Mouse (Mus musculus): Measurements from ENCODE around the gene Gm49320. TPM values are rescaled to one million over a fixed set of nuclear protein-coding genes. Genes with fewer than 3 reads are reported as not detected.
A peak's percentile ranks its signal among the peaks of the same experiment; 100 is the strongest.

Gene Gm49320
- total and polyA plus RNA-seq, 2 experiments from 2014 or later = 0.74 TPM; not detected in 1

DNA sequence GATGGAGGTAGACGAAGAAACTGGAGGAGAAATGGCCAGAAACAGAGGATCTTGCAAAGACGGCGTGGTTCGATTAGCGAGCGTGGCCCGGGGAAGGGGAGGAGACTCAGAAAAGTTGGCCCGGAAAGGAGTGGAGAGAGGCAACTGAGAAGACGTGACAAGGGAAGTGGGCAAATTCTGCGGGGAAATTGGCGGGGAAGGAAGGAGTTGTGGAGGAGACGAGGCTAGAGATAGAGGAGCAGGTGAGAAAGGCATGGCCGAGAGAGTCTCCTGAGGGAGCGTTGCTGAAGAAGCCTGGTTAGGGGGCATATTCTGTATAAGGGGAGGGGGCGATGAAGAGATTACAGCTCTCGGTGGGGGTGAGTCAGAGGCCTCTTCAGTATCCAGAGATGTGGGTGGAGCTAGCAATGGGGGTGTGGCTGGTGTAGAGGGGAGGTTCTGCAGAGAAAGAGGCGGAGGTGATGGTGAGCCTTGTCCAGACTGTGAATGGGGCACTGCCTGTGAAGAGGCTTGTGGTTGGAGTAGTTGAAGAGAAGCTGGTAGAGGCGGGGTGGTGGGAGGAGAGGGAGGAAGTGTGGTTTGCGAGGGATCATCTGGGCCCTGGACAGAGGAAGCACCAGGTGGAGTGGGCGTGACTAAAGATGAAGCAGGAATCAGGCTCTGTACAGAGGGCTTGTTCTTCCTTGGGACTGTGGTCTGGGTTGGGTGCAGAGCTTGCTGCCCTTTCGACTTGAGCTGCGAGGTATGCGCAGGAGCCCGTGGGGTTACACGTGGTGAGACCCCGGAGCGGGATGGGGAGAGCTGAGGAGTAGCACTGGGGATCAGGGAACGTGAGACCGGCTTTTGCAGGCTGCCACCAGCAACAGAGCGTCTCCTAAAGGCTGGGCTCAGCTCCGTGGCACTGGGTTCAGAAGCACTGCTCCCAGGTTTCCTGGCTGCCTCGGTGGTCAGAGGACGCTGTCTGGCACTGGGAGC is 24.4 kb upstream of the Gm49320 start:
- H3K27ac ChIP-seq = peak overlapping the region; percentile 49; the same call in 1 of the 2 replicates
- 18% methylated on average over 33 of the region's 33 CpGs for WGBS
- H3K9me3 ChIP-seq (ENCODE audit: low read length) = no peaks in the 10 kb centered on the region
- peak overlapping the region; percentile 86 for H3K4me2 ChIP-seq (ENCODE audit: low read depth, low read length)
- ATAC-seq (0 out of 2 replicates have a peak, but pooled peaks have one; percentile 1), DNase-seq (ENCODE audit: low spot score) (peak; percentile 35)
- no peak for TF ChIP-seq CTCF (IDR thresholded peaks at IDR 0.05; ENCODE audit: low read depth)
- peaks cover 22% of the 10 kb centered on the region for H3K4me1 ChIP-seq (ENCODE audit: insufficient read depth, low read length)
- no peaks in the 10 kb centered on the region for H3K27me3 ChIP-seq (ENCODE audit: insufficient read depth, low read length)
- H3K4me3 ChIP-seq (ENCODE audit: low read length) = peak overlapping the region; percentile 43
- H3K36me3 ChIP-seq (ENCODE audit: insufficient read depth, low read length) = peaks cover 7% of the 10 kb centered on the region; the same call in 1 of the 2 replicates
- H3K9ac ChIP-seq (replicated peaks; ENCODE audit: low read length) = no peak overlapping the region; the same call in 1 of the 2 replicates

DNA sequence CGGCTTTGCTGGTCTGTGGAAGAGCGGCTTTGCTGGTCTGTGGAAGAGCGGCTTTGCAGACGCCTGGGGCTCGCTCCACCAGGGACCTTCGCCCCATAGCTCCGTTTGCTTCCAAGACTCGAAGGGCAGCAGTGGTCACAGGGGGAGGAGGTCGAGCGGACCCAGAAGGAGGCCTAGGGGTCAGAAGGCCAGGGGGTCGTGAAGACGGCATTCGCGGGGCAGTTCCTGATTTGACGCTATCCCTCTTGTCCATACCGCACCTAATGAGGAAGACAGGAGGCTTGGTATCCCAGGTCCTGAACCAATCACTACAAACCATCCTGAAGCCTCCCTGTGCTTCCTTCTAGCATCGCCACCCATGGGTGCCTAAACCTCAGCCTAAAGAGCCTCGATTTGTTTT is 22.4 kb upstream of the Gm49320 start:
- DNase-seq (ENCODE audit: low spot score) (no peak), ATAC-seq (peak; percentile 1; the same call in 1 of the 2 replicates)
- WGBS = 5% methylated on average over 18 of the region's 18 CpGs
- peaks cover 22% of the 10 kb centered on the region for H3K4me1 ChIP-seq (ENCODE audit: insufficient read depth, low read length)
- peak overlapping the region; percentile 95 for H3K27ac ChIP-seq
- peak overlapping the region; percentile 81 for H3K4me2 ChIP-seq (ENCODE audit: low read depth, low read length)
- no peaks in the 10 kb centered on the region for H3K9me3 ChIP-seq (ENCODE audit: low read length)
- H3K4me3 ChIP-seq (ENCODE audit: low read length) = peak overlapping the region; percentile 68
- H3K36me3 ChIP-seq (ENCODE audit: insufficient read depth, low read length) = no peaks in the 10 kb centered on the region; the same call in 1 of the 2 replicates
- peak overlapping the region; percentile 86 for H3K9ac ChIP-seq (replicated peaks; ENCODE audit: low read length)
- H3K27me3 ChIP-seq (ENCODE audit: insufficient read depth, low read length) = no peaks in the 10 kb centered on the region
- no peak for TF ChIP-seq CTCF (IDR thresholded peaks at IDR 0.05; ENCODE audit: low read depth)

DNA sequence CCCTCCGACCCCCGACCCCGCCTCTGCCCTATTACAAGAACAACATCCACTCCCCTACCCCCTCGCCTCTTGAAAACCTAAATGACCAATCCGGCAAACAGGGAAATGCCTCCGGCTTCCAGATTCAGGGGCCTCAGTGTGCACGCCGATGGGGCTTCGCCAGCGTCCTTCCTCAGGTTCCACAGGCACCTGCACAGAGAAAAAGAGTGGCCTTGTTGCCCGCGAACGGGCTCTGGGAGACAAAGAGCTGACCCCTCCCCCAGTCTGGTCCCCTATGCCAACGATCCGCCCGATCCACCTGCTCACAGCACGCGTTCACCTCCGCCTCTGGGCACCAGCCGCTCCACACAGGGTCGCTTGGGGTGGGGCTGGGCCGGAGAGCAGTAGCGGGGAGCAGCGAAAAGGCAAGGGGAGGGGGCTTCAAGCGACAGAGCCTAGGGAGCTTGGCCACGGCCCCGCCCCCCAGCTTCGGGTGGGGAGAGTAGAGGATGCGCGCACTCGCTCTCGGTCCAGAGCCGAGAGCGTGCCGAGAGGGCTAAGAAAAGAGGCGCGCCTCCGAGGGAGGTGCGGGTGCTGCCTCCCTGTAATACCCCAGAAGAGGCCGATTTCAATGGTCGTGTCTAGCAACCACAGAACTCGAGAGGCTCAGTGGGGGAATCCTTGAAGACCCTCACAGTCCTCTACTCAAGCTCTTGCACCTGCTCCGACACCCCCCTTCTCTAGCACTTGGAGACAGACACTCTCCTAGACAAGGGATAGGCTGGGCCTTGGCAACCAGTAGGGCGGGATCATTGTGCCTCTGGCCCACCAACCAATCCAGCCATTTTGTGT is 21.7 kb upstream of the Gm49320 start, which contains the start of gene Prr36:
Gene Prr36, minus strand, starts transcription at position 669 of the 831 bp plus-strand sequence.
- H3K9ac ChIP-seq (replicated peaks; ENCODE audit: low read length) = peak within 1 kb of the TSS; percentile 86
- DNase-seq (ENCODE audit: low spot score) = peak; percentile 91
- 1% methylated on average over 44 of the region's 44 CpGs for WGBS
- no peak for TF ChIP-seq CTCF (IDR thresholded peaks at IDR 0.05; ENCODE audit: low read depth)
- H3K27ac ChIP-seq = peak within 1 kb of the TSS; percentile 95
- H3K9me3 ChIP-seq (ENCODE audit: low read length) = no peaks in the 10 kb centered on the region
- peak within 1 kb of the TSS; percentile 68 for H3K4me3 ChIP-seq (ENCODE audit: low read length)
- H3K4me1 ChIP-seq (ENCODE audit: insufficient read depth, low read length) = peaks cover 22% of the 10 kb centered on the region
- peak within 1 kb of the TSS; percentile 81 for H3K4me2 ChIP-seq (ENCODE audit: low read depth, low read length)
- ATAC-seq = peak; percentile 93
- no peaks in the 10 kb centered on the region for H3K27me3 ChIP-seq (ENCODE audit: insufficient read depth, low read length)
- H3K36me3 ChIP-seq (ENCODE audit: insufficient read depth, low read length) = no peaks in the 10 kb centered on the region; the same call in 1 of the 2 replicates

DNA sequence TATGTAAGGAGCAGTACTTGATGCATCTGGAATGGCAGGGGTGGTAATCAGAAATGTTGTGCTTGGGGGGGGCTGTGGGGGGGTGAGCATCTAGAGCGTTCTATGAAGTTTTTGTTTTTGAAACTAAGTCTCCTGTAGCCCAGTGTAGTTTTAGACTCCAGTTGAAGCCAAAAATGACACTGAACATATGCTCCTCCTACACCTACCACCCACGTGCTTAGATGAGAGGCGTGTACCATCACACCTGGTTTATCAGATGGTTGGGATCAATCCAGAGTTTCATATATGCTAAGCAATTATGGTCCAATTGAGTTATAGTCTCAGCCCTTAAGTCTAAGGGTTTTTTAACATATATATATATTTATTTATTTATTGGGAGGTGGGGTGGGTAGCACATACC is 19.0 kb upstream of the Gm49320 start:
- no peak for DNase-seq (ENCODE audit: low spot score)

DNA sequence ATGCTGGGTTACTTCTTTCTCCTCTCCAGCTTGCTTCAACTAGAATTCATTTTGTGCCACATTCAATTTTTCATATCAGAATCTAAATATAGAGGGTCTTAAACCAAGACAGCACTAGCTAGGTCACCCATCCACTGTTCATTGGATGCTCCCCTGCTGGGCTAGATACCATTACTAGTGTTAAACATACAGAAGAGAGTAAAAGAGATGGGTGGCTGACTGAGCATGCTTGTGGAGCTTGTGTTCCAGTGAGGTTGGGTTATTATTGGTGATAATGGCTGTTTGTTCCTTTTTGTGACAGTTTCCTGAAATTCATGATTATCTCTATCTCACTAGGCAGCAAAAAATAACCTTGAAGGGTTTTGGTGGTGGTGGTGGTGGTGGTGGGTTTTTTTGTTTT is 16.6 kb upstream of the Gm49320 start:
- H3K36me3 ChIP-seq (ENCODE audit: insufficient read depth, low read length) = no peaks in the 10 kb centered on the region
- no peak overlapping the region for H3K27ac ChIP-seq
- no peaks in the 10 kb centered on the region for H3K9me3 ChIP-seq (ENCODE audit: low read length)
- H3K4me2 ChIP-seq (ENCODE audit: low read depth, low read length) = no peak overlapping the region
- TF ChIP-seq CTCF (IDR thresholded peaks at IDR 0.05; ENCODE audit: low read depth) = no peak
- H3K4me3 ChIP-seq (ENCODE audit: low read length) = no peak overlapping the region
- H3K9ac ChIP-seq (replicated peaks; ENCODE audit: low read length) = no peak overlapping the region
- ATAC-seq = no peak
- H3K4me1 ChIP-seq (ENCODE audit: insufficient read depth, low read length) = 0 out of 2 replicates have a peak, but pooled peaks cover 5% of the 10 kb centered on the region
- H3K27me3 ChIP-seq (ENCODE audit: insufficient read depth, low read length) = no peaks in the 10 kb centered on the region
- DNase-seq (ENCODE audit: low spot score) = no peak

More for the DNA sequence above, 19.0 kb upstream of the Gm49320 start:
- H3K36me3 ChIP-seq (ENCODE audit: insufficient read depth, low read length) = no peaks in the 10 kb centered on the region; the same call in 1 of the 2 replicates
- WGBS = 90% methylated on average over 3 of the region's 3 CpGs
- no peak overlapping the region for H3K4me3 ChIP-seq (ENCODE audit: low read length)
- no peaks in the 10 kb centered on the region for H3K27me3 ChIP-seq (ENCODE audit: insufficient read depth, low read length)
- no peak for ATAC-seq
- TF ChIP-seq CTCF (IDR thresholded peaks at IDR 0.05; ENCODE audit: low read depth) = no peak
- no peak overlapping the region for H3K9ac ChIP-seq (replicated peaks; ENCODE audit: low read length)
- peaks cover 3% of the 10 kb centered on the region for H3K4me1 ChIP-seq (ENCODE audit: insufficient read depth, low read length)
- no peak overlapping the region for H3K27ac ChIP-seq
- no peak overlapping the region for H3K4me2 ChIP-seq (ENCODE audit: low read depth, low read length)
- no peaks in the 10 kb centered on the region for H3K9me3 ChIP-seq (ENCODE audit: low read length)

DNA sequence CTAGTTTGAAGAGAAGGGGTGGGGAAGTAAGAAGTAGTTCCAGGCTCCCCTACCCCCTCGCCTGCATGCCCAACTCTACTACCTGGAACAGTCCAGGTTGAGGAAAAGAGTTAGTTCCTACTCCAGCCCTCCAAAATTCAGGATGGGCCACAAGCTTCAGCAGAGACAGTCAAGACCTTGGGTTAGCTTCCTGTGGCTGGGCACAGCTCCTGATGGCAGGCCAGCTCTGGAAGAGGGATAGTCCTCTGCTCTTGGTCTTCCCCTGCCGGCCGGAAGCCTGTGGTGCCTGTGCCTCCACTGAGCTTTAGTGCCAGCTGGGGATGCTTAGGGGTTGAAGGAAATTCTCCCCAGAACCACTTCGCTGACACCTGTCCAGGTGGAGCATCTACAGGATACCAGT is 12.3 kb upstream of the Gm49320 start:
- peak; percentile 7; the same call in 1 of the 2 replicates for TF ChIP-seq CTCF (IDR thresholded peaks at IDR 0.05; ENCODE audit: low read depth)

More for the DNA sequence above, 12.3 kb upstream of the Gm49320 start:
- Histone ChIP-seq H3K4me3 (ENCODE audit: low read length) (no peak overlapping the region), H3K9ac (replicated peaks; ENCODE audit: low read length) (no peak overlapping the region), H3K27ac (no peak overlapping the region), H3K27me3 (ENCODE audit: insufficient read depth, low read length) (no peaks in the 10 kb centered on the region), H3K9me3 (ENCODE audit: low read length) (no peaks in the 10 kb centered on the region), H3K4me2 (ENCODE audit: low read depth, low read length) (peak overlapping the region; percentile 45), H3K36me3 (ENCODE audit: insufficient read depth, low read length) (no peaks in the 10 kb centered on the region), H3K4me1 (ENCODE audit: insufficient read depth, low read length) (0 out of 2 replicates have a peak, but pooled peaks cover 5% of the 10 kb centered on the region)
- peak; percentile 29; the same call in 1 of the 2 replicates for ATAC-seq
- 28% methylated on average over 4 of the region's 4 CpGs for WGBS
- DNase-seq (ENCODE audit: low spot score) = no peak
